Mouse (Mus musculus) heart, embryonic 11.5 days (tissue): ENCODE results near the gene Notch2. TPM values are rescaled to one million over a fixed set of nuclear protein-coding genes. Genes with fewer than 3 reads are reported as not detected.

Experiments
- ATAC-seq: fragments of 200-750 bp; cut with Nextera tagmentation; replicated peaks from 2 replicates; pipeline ENCODE4 v1.8.0; 2017; ENCODE audit warnings: moderate library complexity; ENCODE audit not compliant: insufficient number of reproducible peaks, low FRiP score, low TSS enrichment
- H3K27ac ChIP-seq: fragments of 300-500 bp; sonication (generic); 2 replicates; pipeline ENCODE4 v1.5.1; 2014; ENCODE audit warnings: mild to moderate bottlenecking, low read depth, low read length
- H3K27me3 ChIP-seq: fragments of 300-500 bp; sonication (generic); 2 replicates; pipeline ENCODE4 v1.6.1; 2014; ENCODE audit warnings: mild to moderate bottlenecking, low read length, mixed read lengths; ENCODE audit not compliant: control insufficient read depth, insufficient read depth
- H3K36me3 ChIP-seq: fragments of 300-500 bp; sonication (generic); 2 replicates; pipeline ENCODE4 v1.6.1; 2014; ENCODE audit warnings: mild to moderate bottlenecking, low read length, moderate library complexity, mixed read lengths; ENCODE audit not compliant: control insufficient read depth, insufficient read depth
- H3K4me1 ChIP-seq: fragments of 300-500 bp; sonication (generic); 2 replicates; pipeline ENCODE4 v1.6.1; 2014; ENCODE audit warnings: low read length; ENCODE audit not compliant: control insufficient read depth, insufficient read depth
- H3K4me2 ChIP-seq: fragments of 300-500 bp; sonication (generic); 2 replicates; pipeline ENCODE4 v1.6.1; 2014; ENCODE audit warnings: mild to moderate bottlenecking, moderate library complexity
- H3K4me3 ChIP-seq: fragments of 300-500 bp; sonication (generic); 2 replicates; pipeline ENCODE4 v1.5.1; 2014; ENCODE audit warnings: low read depth, low read length
- H3K9ac ChIP-seq: fragments of 300-500 bp; sonication (generic); 2 replicates; pipeline ENCODE4 v1.6.1; 2014; ENCODE audit warnings: mild to moderate bottlenecking, low read depth, low read length, moderate library complexity
- H3K9me3 ChIP-seq: fragments of 300-500 bp; sonication (generic); replicated peaks from 2 replicates; pipeline ENCODE4 v1.6.1; 2016; ENCODE audit warnings: low read length; ENCODE audit not compliant: control insufficient read depth
- WGBS: fragments of 180-500 bp; shearing (Covaris S2); extraction: QIAGEN DNeasy Blood & Tissue Kit; methylation state at CpG from one replicate; pipeline ENCODE4 v1.1.7; 2014; ENCODE audit not compliant: insufficient replicate concordance; 5-methylcytosine and 5-hydroxymethylcytosine counted together
- polyA plus RNA-seq: library from polyadenylated mRNA; unstranded; fragments of >200 nt; fragmentation: Nextera tagmentation; extraction: Ambion mirVana; gene quantifications from 2 replicates; pipeline ENCODE4 v1.2.1, GENCODE M21; 2014

Notch2 gene
- polyA plus RNA-seq, 1 experiment from 2014 or later, result 12.5 TPM

DNA sequence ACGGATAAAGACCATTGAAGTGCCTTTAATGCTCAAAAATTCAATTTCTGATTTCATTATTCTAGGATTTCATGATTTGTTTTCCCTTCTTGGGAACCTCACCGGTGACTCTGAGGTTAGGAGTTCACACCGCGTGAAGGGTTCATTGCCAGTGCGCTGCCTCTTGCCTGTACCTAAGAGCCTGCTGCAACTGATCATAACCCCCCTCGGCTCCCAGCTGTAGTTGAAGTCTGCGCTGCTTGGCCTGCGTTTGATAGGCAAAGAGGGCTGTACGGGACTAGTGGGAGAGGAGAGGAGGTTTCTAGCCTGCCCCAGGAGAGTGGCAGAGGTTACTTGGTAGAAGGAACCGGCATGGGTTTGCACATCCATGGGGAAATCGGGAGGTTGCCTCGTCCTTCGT lies 71.5 kb downstream of the Notch2 start:
- WGBS, result 78% methylated on average over 13 of the region's 13 CpGs
- no peak for ATAC-seq
- Histone ChIP-seq H3K4me3 (no peak overlapping the region), H3K27me3 (no peaks in the 10 kb centered on the region), H3K4me2 (no peak overlapping the region), H3K27ac (no peak overlapping the region), H3K9me3 (no peaks in the 10 kb centered on the region), H3K4me1 (peaks cover 26% of the 10 kb centered on the region), H3K9ac (no peak overlapping the region), H3K36me3 (peaks cover 5% of the 10 kb centered on the region)

DNA sequence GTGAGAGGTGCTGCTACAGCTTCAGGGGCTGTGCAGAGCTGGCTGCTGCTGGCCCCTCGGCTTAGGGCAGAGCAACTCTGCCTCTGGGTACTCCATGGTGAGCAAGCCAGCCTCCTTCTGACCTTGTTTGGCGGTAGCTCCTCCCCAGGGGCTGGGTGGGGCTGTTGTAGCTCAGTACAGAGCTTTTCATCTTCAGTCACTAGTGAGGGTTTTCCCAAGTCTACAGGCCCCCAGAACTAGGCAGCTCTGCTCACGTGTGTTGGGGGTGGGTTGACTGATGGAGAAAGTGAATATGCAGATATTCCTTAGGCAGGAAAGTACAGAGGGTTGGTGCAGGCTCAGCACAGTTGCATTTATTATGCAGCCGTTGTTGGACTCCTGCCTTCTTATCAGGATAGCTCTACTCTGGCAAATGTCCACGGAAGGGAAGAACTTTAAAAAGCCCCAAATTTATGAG lies 72.5 kb downstream of the Notch2 start:
- 26% methylated on average over 5 of the region's 5 CpGs for WGBS
- no peak overlapping the region for H3K4me3 ChIP-seq
- peak overlapping the region; percentile 37; the same call in 1 of the 2 replicates for H3K27ac ChIP-seq
- 0 out of 2 replicates have a peak, but pooled peaks have one; percentile 46 for ATAC-seq
- H3K36me3 ChIP-seq, result peaks cover 5% of the 10 kb centered on the region
- H3K4me2 ChIP-seq, result no peak overlapping the region; the same call in 1 of the 2 replicates
- H3K9ac ChIP-seq, result no peak overlapping the region
- H3K4me1 ChIP-seq, result peaks cover 28% of the 10 kb centered on the region
- H3K27me3 ChIP-seq, result no peaks in the 10 kb centered on the region
- no peaks in the 10 kb centered on the region for H3K9me3 ChIP-seq

DNA sequence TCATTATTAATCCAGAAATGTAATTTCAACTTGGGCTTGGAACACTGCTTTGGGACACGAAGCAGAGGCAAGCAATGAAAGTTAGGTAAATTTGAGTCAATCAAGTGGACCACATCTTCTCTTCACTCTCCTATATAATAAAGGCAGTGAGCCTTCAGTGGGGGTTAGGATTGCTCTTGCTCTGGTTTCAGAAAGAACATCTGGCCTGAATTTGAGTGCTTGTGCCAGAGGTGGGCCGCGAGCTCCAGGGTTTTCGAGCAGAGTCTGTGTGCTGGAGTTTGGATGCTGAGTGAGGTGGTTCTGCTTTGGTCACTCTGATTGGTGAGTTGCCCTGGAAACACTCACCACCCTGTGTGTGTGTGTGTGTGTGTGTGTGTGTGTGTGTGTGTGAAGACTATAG lies 73.1 kb downstream of the Notch2 start:
- no peak overlapping the region for H3K4me2 ChIP-seq
- no peak overlapping the region for H3K9ac ChIP-seq
- no peak for ATAC-seq
- H3K4me1 ChIP-seq, result peaks cover 28% of the 10 kb centered on the region
- no peaks in the 10 kb centered on the region for H3K9me3 ChIP-seq
- no peak overlapping the region for H3K27ac ChIP-seq
- 78% methylated on average over 4 of the region's 4 CpGs for WGBS
- H3K36me3 ChIP-seq, result peaks cover 5% of the 10 kb centered on the region
- no peak overlapping the region for H3K4me3 ChIP-seq
- H3K27me3 ChIP-seq, result no peaks in the 10 kb centered on the region

DNA sequence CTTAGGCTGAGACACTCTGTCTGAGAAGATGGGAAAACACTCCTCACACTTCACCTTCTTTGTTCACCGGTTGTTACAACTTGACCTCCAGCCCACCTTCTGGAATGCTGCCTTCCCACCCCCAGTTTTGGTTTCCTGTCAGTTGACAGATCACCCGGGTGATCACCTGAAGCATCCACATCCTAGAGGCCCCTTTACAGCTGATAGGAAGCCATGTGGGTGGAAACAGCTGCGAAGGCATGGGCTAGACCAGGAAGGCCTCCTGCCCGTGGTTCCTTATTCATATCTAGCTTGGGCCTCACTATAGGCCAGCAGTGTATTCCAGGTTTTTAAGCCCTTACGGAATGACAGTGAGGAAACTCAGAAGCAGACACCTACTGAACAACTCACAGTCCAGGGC lies 73.5 kb downstream of the Notch2 start:
- no peaks in the 10 kb centered on the region for H3K9me3 ChIP-seq
- no peak overlapping the region for H3K27ac ChIP-seq
- peaks cover 3% of the 10 kb centered on the region for H3K36me3 ChIP-seq
- H3K4me1 ChIP-seq, result peaks cover 28% of the 10 kb centered on the region
- H3K4me2 ChIP-seq, result no peak overlapping the region
- no peak overlapping the region for H3K9ac ChIP-seq
- no peaks in the 10 kb centered on the region for H3K27me3 ChIP-seq
- 66% methylated on average over 5 of the region's 5 CpGs for WGBS
- no peak overlapping the region for H3K4me3 ChIP-seq
- ATAC-seq, result no peak

DNA sequence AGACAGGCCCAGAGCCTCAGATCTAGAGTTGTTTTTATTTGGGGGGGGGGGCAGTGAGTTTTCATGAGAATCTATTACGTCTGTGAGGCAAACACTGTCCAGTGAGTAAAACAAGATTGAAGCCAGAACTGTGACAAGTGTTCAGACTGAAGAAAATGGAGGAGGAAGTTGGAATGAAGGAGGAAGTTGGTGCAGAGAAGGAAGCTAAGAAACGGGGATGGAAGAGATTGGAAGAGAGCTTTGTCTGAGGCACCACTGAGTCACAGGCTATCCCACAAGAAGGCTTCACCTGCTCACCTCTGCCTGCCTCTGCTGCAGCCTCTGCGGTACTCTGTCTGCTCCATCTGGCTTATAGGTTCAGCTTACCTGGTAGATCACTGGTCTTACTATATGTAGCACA lies 74.2 kb downstream of the Notch2 start:
- Histone ChIP-seq H3K27ac (no peak overlapping the region), H3K9ac (no peak overlapping the region), H3K4me1 (peaks cover 28% of the 10 kb centered on the region), H3K4me3 (no peak overlapping the region), H3K27me3 (no peaks in the 10 kb centered on the region), H3K36me3 (no peaks in the 10 kb centered on the region), H3K9me3 (no peaks in the 10 kb centered on the region), H3K4me2 (no peak overlapping the region)
- ATAC-seq, result no peak
- WGBS, result 86% methylated on average over 3 of the region's 3 CpGs

DNA sequence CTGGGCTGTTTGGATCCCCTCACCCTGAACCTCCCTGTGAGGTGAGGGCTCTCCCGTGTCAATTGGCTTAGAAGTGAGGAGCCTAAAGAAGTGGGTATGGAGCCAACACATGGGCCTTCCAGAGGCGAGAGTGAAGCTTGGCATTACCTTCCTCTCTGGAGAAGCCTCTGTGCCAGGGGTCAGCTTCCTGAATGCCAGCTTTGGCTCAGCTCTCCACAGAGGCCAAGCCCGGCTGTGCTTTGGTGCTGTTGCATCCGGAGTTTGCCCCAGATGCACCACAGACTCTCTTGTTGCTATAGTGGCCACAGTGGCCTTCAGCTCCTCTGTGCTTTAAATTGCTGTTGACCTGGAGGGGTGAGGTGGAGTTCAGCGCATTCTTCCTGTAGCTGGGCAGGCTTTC lies 76.4 kb downstream of the Notch2 start:
- no peaks in the 10 kb centered on the region for H3K27me3 ChIP-seq
- H3K27ac ChIP-seq, result no peak overlapping the region
- peaks cover 42% of the 10 kb centered on the region for H3K4me1 ChIP-seq
- 74% methylated on average over 5 of the region's 5 CpGs for WGBS
- no peak overlapping the region for H3K9ac ChIP-seq
- H3K36me3 ChIP-seq, result no peaks in the 10 kb centered on the region
- no peak overlapping the region for H3K4me2 ChIP-seq
- no peak for ATAC-seq
- H3K4me3 ChIP-seq, result no peak overlapping the region
- no peaks in the 10 kb centered on the region for H3K9me3 ChIP-seq

DNA sequence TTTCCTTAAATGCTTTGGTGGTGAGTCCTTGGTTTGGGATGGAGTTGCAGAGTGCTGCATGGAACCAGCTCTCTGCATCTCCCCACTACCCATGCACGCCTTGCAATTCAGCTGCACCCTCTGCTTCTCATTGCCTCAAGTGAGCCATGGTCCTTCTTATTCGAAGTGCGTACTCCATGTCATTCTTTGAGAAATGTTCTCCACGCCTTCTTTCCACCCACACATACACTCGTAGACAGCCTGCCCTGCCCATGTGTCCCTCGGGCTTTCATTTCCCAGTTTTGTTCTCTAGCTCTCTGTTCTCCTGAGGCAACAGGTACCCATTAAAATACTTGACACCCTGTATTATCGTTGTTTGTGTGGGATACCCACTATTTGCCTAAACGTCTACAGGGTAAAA lies 76.8 kb downstream of the Notch2 start:
- Histone ChIP-seq H3K4me2 (no peak overlapping the region), H3K9me3 (no peaks in the 10 kb centered on the region), H3K9ac (no peak overlapping the region), H3K36me3 (no peaks in the 10 kb centered on the region), H3K4me1 (peaks cover 42% of the 10 kb centered on the region), H3K27me3 (no peaks in the 10 kb centered on the region), H3K27ac (no peak overlapping the region), H3K4me3 (no peak overlapping the region)
- WGBS, result 86% methylated on average over 8 of the region's 8 CpGs
- no peak for ATAC-seq

DNA sequence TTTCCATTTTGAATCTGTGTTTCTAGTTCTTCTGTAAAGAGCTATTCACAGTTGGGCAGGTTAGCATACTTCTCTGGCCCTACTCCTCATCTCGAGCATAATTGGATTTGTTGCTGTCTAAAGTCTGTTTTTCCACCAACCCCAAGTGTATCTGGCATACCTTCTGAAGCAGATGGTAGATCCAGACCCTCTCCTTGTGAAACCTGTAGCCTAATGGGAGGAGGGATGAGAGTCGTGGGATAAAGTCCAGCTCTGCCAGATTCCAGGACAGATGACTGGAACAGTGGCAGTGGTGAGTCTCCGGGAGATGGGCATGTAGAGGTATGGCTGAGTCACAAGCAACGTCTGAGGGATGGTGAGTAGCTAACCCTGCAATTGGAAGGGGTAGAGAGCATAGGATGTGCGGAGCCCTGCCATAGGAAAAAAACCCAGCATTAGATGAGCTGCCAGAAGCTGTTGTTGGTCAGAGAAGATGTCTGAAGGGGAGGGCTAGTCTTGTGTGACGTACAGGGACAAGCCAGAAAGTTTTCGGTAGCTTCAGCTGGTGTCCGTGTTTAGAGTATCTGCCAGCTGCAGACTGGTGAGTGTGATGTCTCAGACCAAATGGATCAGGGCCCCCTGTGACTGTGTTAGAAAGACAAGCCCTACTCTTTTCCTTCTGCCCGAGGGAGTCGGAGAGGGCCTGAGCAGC lies 79.5 kb downstream of the Notch2 start:
- Histone ChIP-seq H3K4me2 (no peak overlapping the region), H3K27ac (no peak overlapping the region), H3K9ac (no peak overlapping the region), H3K4me1 (peaks cover 36% of the 10 kb centered on the region), H3K9me3 (no peaks in the 10 kb centered on the region), H3K27me3 (no peaks in the 10 kb centered on the region), H3K36me3 (no peaks in the 10 kb centered on the region; the same call in 1 of the 2 replicates), H3K4me3 (no peak overlapping the region)
- no peak for ATAC-seq
- WGBS, result 74% methylated on average over 10 of the region's 10 CpGs

DNA sequence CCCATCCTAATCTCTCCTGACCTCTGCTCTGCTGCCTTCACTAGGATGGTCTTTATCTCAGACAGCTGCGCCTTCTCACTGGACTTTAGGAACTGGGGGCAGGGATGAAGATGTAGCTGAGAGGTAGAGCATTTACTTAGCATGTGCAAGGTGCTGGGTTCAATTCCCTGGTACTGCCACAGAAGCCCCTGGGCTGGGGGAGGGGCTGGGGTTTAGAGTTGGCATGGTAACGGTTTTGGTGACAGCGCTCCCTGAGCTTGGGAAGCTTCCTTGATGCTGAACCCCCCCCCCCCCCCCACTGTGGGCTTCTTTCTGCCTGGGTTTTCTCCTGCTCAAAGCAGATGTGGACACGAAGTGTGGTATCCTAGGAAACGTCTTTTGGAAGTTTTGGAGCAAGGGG lies 80.6 kb downstream of the Notch2 start:
- peak overlapping the region; percentile 85 for H3K27ac ChIP-seq

More for the DNA sequence above, 80.6 kb downstream of the Notch2 start:
- H3K4me3 ChIP-seq, result no peak overlapping the region
- H3K4me2 ChIP-seq, result no peak overlapping the region
- no peak overlapping the region for H3K9ac ChIP-seq
- peaks cover 36% of the 10 kb centered on the region for H3K4me1 ChIP-seq
- 60% methylated on average over 5 of the region's 5 CpGs for WGBS
- no peaks in the 10 kb centered on the region for H3K9me3 ChIP-seq
- no peaks in the 10 kb centered on the region for H3K27me3 ChIP-seq
- H3K36me3 ChIP-seq, result no peaks in the 10 kb centered on the region; the same call in none of the 2 replicates
- no peak for ATAC-seq
